Mouse (Mus musculus) cerebellum, adult 2 months (tissue): Measurements from ENCODE around the gene Kifc3.

Source experiments
- CTCF ChIP-seq: fragments of 200-500 bp; IDR thresholded peaks from 2 replicates; pipeline ENCODE4 v1.5.1; 2011; ENCODE audit warnings: low read depth, mild to moderate bottlenecking, control low read depth, low read length, moderate library complexity, borderline replicate concordance; ENCODE audit not compliant: insufficient read depth
- POLR2A ChIP-seq: fragments of 200-500 bp; IDR thresholded peaks from 2 replicates; pipeline ENCODE4 v1.6.1; 2011; ENCODE audit warnings: low read length, control low read depth, borderline replicate concordance; ENCODE audit not compliant: insufficient read depth

DNA sequence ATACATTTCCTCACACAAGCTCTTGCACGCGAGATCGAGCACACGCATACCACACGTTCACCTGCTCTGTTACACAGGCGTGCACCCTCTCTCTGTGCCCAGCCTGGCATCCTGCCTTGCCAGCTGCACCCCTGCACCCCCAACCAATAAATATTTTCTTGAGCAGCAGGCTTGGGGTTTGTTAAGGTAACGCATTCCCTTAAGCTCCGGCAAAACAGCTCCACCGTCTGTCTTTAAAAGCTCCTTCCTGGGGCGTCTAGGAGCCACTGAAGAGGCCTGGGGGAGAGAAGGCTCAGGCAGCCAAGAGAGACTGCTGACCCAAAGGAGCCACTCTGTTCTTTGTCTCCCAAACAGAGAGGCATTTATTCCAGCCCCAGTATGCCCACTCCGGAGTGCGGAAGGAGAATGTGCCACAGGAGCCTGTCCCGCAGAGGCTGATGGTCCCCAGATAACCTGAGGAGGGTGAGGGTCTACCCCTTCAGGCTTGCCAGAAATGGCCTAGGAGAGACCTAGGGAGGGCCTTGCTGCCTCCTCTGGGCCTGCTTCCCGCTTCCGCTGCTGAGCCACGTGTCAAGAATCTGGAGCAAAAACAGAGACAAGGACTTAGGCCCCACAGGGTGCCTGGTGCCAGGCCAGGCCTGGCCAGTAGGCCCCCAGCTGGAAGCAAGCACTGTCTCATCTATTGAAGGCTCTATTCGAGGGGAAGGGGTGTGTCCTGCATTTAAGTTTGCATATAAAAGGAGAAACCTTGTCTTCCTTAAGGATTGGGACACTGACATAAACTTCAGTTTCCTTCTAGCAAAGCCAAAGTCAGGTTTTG is 59.4 kb downstream of the Kifc3 start:
- TF ChIP-seq CTCF: no peak
- TF ChIP-seq POLR2A: no peak
